Mouse (Mus musculus) G1E (cell line): ENCODE data around the gene Atxn10.

ENCODE experiments used
- CTCF ChIP-seq: IDR thresholded peaks from 2 replicates; pipeline ENCODE4 v1.5.1; 2012; ENCODE audit warnings: low read depth, low read length, inconsistent platforms, mixed read lengths
- GATA1 ChIP-seq: IDR thresholded peaks from 2 replicates; pipeline ENCODE4 v1.6.1; 2012; ENCODE audit warnings: borderline replicate concordance, low read length, inconsistent platforms, mixed read lengths
- GATA2 ChIP-seq: IDR thresholded peaks from 2 replicates; pipeline ENCODE4 v1.6.1; 2012; ENCODE audit warnings: low read depth, low read length, inconsistent platforms, borderline replicate concordance
- POLR2AphosphoS5 ChIP-seq: IDR thresholded peaks from 2 replicates; pipeline ENCODE4 v1.6.1; 2012; ENCODE audit warnings: low read depth, low read length, inconsistent platforms; ENCODE audit not compliant: insufficient replicate concordance
- TAL1 ChIP-seq: conservative IDR thresholded peaks from 2 replicates; pipeline ENCODE4 v1.6.1; 2012; ENCODE audit warnings: low read depth, low read length, inconsistent platforms, mixed read lengths

- TF ChIP-seq GATA1 (no peak), CTCF (no peak), POLR2AphosphoS5 (no peak), TAL1 (no peak), GATA2 (no peak)
These were observed 133.4 kb downstream of the Atxn10 start for GRCm38 (mm10) chr15:85469401-85469800.
